Mouse (Mus musculus) heart, adult 18-20 months (tissue): Measurements from ENCODE around the gene Clk3. TPM values are rescaled to one million over a fixed set of nuclear protein-coding genes. Genes with fewer than 3 reads are reported as not detected.
"Not testable (repeated sequence)": the region's sequence is repeated elsewhere in the genome, so short reads cannot be mapped to it uniquely, and the experiment has no call there.

ENCODE experiments used
- DNase-seq, 2 experiments: peaks; one replicate each; pipeline ENCODE4 v3.0.0; 2021 to 2022; ENCODE audit warnings: mixed read lengths in 1 of 2
- total RNA-seq, 2 experiments: library from RNA; stranded (reverse); gene quantifications; 2 replicates each; pipeline ENCODE4 v1.2.3; 2021

Gene Clk3
- total RNA-seq, 2 experiments from 2014 or later = 21.3 to 29.0 TPM

GRCm38 (mm10) chr9:57724701-57725100 lies 41.0 kb downstream of the Clk3 start:
- DNase-seq = no peak

DNA sequence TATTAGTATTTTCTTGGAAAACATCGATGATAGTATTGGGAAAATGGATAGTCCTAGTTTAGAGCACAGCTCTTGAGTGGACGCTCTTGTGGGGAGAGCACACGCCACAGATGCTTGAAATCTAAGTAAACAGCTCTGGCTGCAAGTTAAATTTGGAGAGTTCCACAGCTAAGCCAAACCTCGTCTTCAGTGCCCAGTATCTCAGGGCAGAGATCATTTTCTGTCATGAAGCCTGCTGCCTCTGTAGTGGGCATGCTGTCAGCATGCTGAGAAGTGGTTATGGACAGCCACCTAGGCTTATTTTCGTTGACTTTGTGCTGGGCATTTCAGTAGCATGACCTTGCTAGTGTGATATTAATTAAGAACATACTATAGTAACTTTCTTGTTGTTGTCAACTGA lies 41.9 kb downstream of the Clk3 start:
- DNase-seq = no peak

DNA sequence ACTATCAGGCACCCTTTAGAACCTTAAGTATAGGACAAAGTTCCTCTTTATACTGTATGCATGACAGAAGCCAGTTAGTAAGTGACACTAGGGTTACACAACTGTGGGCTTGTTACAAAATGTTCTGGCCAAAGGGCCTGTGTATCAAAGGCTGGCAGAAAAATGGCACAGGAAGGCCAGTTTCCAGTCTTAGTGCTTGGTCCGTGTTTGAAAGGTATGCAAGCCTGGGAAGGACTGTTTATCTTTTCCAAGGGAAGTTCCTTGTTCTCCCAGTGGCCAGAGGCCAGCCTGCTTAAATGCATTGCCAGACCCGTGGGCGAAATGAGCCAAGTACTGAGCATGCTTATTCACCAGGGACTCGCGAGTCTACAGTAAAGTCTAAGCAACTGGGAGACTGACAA lies 42.3 kb downstream of the Clk3 start:
- DNase-seq = peak; percentile 87 to 93

- no peak for DNase-seq
These were observed 43.3 kb downstream of the Clk3 start for GRCm38 (mm10) chr9:57722371-57722770.

GRCm38 (mm10) chr9:57720736-57721135 lies 44.9 kb downstream of the Clk3 start:
- no peak for DNase-seq

- DNase-seq = no peak
These were observed 47.3 kb downstream of the Clk3 start for GRCm38 (mm10) chr9:57718408-57718807.

DNA sequence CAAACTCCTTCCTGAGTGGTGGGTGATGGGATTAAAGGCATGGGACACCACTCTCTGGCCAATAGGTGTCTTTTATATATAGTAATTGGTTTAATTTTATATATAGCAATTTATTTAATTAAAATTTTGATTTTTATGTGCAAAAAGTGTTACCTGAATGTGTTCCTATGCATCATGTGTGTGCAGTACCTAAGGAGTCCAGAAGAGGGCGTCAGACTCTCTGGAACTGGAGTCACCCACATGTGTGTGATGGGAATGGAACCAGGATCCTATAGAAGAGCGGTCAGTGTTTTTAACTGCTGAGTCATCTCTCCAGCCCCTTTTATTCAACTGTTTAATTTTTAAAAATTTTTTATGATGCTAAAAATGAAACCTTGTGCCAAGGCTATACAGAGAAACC lies 53.5 kb downstream of the Clk3 start:
- no peak for DNase-seq

- DNase-seq = not testable (repeated sequence)
These were observed 55.4 kb downstream of the Clk3 start for GRCm38 (mm10) chr9:57710214-57710613.

GRCm38 (mm10) chr9:57708720-57709274 lies 56.9 kb downstream of the Clk3 start:
- DNase-seq = peak in 1 of 2 experiments; percentile 14

DNA sequence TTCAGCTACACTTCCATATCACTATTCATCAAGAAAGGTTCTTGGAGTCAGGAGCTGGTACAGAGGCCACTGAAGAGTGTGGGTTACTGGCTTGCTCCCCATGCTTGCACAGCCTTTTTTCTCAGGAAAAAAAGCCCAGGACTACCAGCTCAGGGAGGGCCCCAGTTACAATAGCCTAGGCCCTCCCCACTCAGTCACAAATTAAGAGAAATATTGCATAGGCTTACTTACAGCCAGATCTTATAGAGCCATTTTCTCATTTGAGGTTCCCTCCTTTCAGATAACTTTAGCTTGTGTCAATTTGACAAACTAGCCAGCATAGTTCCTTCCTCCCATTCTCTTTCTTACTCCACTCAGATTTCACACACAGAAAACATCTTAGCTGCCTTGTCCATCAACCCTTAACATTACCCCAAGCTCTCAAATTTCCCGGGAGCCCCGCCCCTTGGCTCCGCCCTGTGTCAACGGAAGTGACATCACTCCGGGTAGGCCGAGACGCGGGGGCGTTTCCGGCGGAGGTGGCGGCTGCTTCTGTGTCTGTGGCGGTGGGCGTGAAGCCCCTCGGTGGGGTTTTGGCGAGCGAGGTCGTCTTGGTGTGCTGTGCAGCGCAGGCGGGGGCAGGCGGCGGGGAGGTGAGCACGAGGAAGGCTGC lies 57.5 kb downstream of the Clk3 start, which contains the start of gene Edc3:
TSS of gene Edc3 (plus strand) at position 473 of the 652 bp plus-strand sequence.
- DNase-seq = peak; percentile 90 to 95

GRCm38 (mm10) chr9:57706496-57706895 lies 59.2 kb downstream of the Clk3 start:
- no peak for DNase-seq

Other genes with a start within 250 kb of the Clk3 start
- gene Cox5a, start 244.6 kb downstream of the Clk3 start, total RNA-seq = 1,000 to 10,000 TPM; 2,577 to 2,715 TPM
- 1 to 10 TPM; 8.1 to 9.2 TPM for gene Fam219b, start 228.3 kb downstream of the Clk3 start, total RNA-seq
- gene Mpi, start 213.1 kb downstream of the Clk3 start, total RNA-seq = 100 to 1,000 TPM; 118 to 140 TPM
- gene Scamp2, start 204.9 kb downstream of the Clk3 start, total RNA-seq = 10 to 100 TPM; 24.2 to 28.5 TPM
- gene Ulk3, start 176.4 kb downstream of the Clk3 start, total RNA-seq = 1 to 10 TPM; 8.6 to 9.3 TPM
- gene Cplx3, start 159.6 kb downstream of the Clk3 start, total RNA-seq = not detected
- gene Lman1l, start 145.1 kb downstream of the Clk3 start, total RNA-seq = under 1 TPM; 0.15 to 0.23 TPM
- 10 to 100 TPM; 23.7 to 30.6 TPM for gene Csk, start 112.2 kb downstream of the Clk3 start, total RNA-seq
- not detected for gene Cyp1a2, start 82.2 kb downstream of the Clk3 start, total RNA-seq
- gene Cyp1a1, start 77.9 kb downstream of the Clk3 start, total RNA-seq = under 1 TPM; 0.15 to 0.39 TPM
- 1 to 10 TPM; 4.7 to 6.6 TPM for gene Edc3, start 57.3 kb downstream of the Clk3 start, total RNA-seq
- gene Arid3b, start 70.9 kb upstream of the Clk3 start, total RNA-seq = 1 to 10 TPM; 3.7 to 4.9 TPM
- gene Ubl7, start 145.1 kb upstream of the Clk3 start, total RNA-seq = 10 to 100 TPM; 84.5 to 91.1 TPM
- gene Sema7a, start 174.3 kb upstream of the Clk3 start, total RNA-seq = 10 to 100 TPM; 31.7 to 31.8 TPM
- not detected for gene Cyp11a1, start 240.6 kb upstream of the Clk3 start, total RNA-seq